Mouse (Mus musculus) adipocyte (in vitro differentiated cells): Measurements from ENCODE around the gene Gja4.

ENCODE experiments used
- DNase-seq: peaks from one replicate; pipeline ENCODE4 v3.0.0-alpha.2; 2016; ENCODE audit warnings: low spot score

The Gja4 gene

GRCm38 (mm10) chr4:127324296-127324695 lies 10.5 kb upstream of the Gja4 start:
- DNase-seq: no peak

- no peak for DNase-seq
These were observed 9.8 kb upstream of the Gja4 start for GRCm38 (mm10) chr4:127323651-127324050.

- DNase-seq: peak; percentile 69
These were observed 5.8 kb upstream of the Gja4 start for GRCm38 (mm10) chr4:127319613-127320012.

- DNase-seq: no peak
These were observed 3.3 kb upstream of the Gja4 start for GRCm38 (mm10) chr4:127317143-127317542.

- DNase-seq: no peak
These were observed 1.9 kb upstream of the Gja4 start for GRCm38 (mm10) chr4:127315753-127316152.

- no peak for DNase-seq
These were observed 746 bp upstream of the Gja4 start for GRCm38 (mm10) chr4:127314585-127314984.

- DNase-seq: no peak
These were observed 1.5 kb downstream of the Gja4 start for GRCm38 (mm10) chr4:127312349-127312748.

GRCm38 (mm10) chr4:127311561-127311960 lies 2.3 kb downstream of the Gja4 start:
- no peak for DNase-seq

GRCm38 (mm10) chr4:127306915-127307314 lies 6.9 kb downstream of the Gja4 start:
- no peak for DNase-seq

GRCm38 (mm10) chr4:127303796-127304195 lies 10.0 kb downstream of the Gja4 start:
- no peak for DNase-seq

- DNase-seq: no peak
These were observed 13.3 kb downstream of the Gja4 start for GRCm38 (mm10) chr4:127300503-127300902.

- DNase-seq: no peak
These were observed 21.2 kb downstream of the Gja4 start for GRCm38 (mm10) chr4:127292631-127293030.

GRCm38 (mm10) chr4:127289039-127289548 lies 24.7 kb downstream of the Gja4 start:
- DNase-seq: no peak

GRCm38 (mm10) chr4:127286907-127287306 lies 26.9 kb downstream of the Gja4 start:
- no peak for DNase-seq

GRCm38 (mm10) chr4:127279241-127279640 lies 34.6 kb downstream of the Gja4 start:
- DNase-seq: no peak

GRCm38 (mm10) chr4:127278451-127279001 lies 35.3 kb downstream of the Gja4 start:
- DNase-seq: no peak

- no peak for DNase-seq
These were observed 49.7 kb downstream of the Gja4 start for GRCm38 (mm10) chr4:127264183-127264554.

GRCm38 (mm10) chr4:127263438-127264182 lies 50.2 kb downstream of the Gja4 start:
- DNase-seq: no peak

- DNase-seq: no peak
These were observed 52.2 kb downstream of the Gja4 start for GRCm38 (mm10) chr4:127261601-127262000.
